Mouse (Mus musculus): Measurements from ENCODE around the gene 5730507C01Rik. TPM values are rescaled to one million over a fixed set of nuclear protein-coding genes. Genes with fewer than 3 reads are reported as not detected.
"Not testable (repeated sequence)": the region's sequence is repeated elsewhere in the genome, so short reads cannot be mapped to it uniquely, and the experiment has no call there.

Gene 5730507C01Rik
- not detected for polyA plus RNA-seq (2017; shearing (Covaris generic))

DNA sequence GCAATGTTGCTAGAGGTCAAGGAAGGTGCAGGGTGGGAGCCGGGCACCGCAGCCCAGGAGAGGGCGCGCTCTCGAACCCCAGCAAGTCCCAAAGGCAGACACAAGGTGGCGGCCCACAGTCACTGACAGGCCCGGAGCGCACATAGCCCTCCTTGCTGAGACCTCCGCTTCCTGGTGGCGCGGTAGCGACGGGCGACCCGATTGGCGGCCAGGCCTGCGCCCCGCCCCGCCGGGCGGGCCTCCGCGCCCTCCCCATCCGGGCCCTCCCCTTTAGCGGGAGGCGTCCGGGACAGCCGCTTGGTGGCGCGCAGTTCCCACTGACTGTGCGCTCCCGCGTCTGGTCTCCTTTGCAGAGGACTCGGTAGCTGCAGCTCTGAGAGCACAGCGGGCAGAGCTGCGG lies at the start of gene 5730507C01Rik:
TSS of gene 5730507C01Rik (plus strand) at position 340 of the 400 bp plus-strand sequence.
- ATAC-seq, result no peak

DNA sequence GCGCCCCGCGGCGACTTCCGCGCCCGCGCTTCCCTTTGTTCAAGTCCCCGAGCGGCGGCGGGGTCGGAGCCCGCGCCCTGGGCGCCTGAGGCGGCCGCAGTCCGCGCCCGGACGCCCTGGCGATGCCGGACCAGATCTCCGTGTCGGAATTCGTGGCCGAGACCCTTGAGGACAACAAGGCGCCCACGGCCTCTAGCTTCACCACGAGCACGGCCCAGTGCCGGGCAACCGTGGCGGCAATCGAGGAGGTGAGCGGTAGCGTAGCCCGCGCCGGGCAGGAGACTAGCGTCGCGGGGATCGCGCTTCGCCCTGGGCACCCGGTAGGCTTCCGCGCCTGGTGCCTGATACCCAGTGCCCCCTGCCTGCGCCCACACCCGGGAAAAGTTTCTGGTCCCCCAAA lies 306 bp downstream of the 5730507C01Rik start:
- ATAC-seq, result not testable (repeated sequence)

DNA sequence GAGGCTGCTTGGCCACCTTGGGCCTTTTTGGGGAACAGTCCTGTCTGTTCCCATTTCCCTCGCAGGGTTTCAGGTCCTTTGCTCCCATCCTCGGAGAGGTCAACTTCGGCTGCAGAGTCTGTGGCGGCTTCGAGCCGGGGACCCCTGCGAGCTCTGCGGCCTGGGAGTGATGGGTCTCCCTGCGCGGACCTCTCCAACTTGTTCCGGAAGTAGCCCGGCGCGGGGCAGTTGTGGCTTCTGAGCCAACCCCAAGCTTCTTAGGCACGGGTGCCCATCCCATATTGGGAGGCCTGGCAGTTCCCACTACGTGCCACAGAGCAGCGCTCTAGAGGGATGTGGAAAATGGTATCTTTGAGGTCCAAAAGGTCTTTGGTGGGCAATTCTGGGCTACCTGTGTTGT lies 767 bp downstream of the 5730507C01Rik start:
- not testable (repeated sequence) for ATAC-seq
